Mouse (Mus musculus) G1E-ER4 (cell line): ENCODE results near the gene Hba-a2. TPM values are rescaled to one million over a fixed set of nuclear protein-coding genes. Genes with fewer than 3 reads are reported as not detected.
"Not testable (repeated sequence)": the region's sequence is repeated elsewhere in the genome, so short reads cannot be mapped to it uniquely, and the experiment has no call there.

ENCODE experiments used
- GATA1 ChIP-seq: IDR thresholded peaks from one replicate; pipeline ENCODE4 v1.8.0; 2012; ENCODE audit warnings: low read length, inconsistent platforms
- polyA plus RNA-seq: library from polyadenylated mRNA; stranded (reverse); fragments of >175 nt; gene quantifications from 2 replicates; pipeline ENCODE4 v1.2.3, GENCODE M21; 2012

The Hba-a2 gene
- polyA plus RNA-seq, 1 experiment, result 3,812 TPM

GRCm38 (mm10) chr11:32276347-32276746 is 19.9 kb upstream of the Hba-a2 start, which contains the start of gene Hba-x:
Hba-x (plus strand) TSS chr11:32276400.
- no peak for TF ChIP-seq GATA1

GRCm38 (mm10) chr11:32277736-32278457 is 18.4 kb upstream of the Hba-a2 start:
- no peak for TF ChIP-seq GATA1

- no peak for TF ChIP-seq GATA1
Measured at GRCm38 (mm10) chr11:32278458-32278957, 17.8 kb upstream of the Hba-a2 start.

- TF ChIP-seq GATA1, result no peak
Measured at GRCm38 (mm10) chr11:32280646-32281045, 15.6 kb upstream of the Hba-a2 start.

GRCm38 (mm10) chr11:32281416-32282144 is 14.7 kb upstream of the Hba-a2 start:
- TF ChIP-seq GATA1, result no peak

GRCm38 (mm10) chr11:32283091-32283777 is 13.1 kb upstream of the Hba-a2 start, which contains the start of gene Hba-a1:
Hba-a1 (plus strand) TSS chr11:32283511.
- not testable (repeated sequence) for TF ChIP-seq GATA1

GRCm38 (mm10) chr11:32285031-32285775 is 11.1 kb upstream of the Hba-a2 start:
- no peak for TF ChIP-seq GATA1

GRCm38 (mm10) chr11:32286695-32287492 is 9.4 kb upstream of the Hba-a2 start, which contains the start of gene Hbq1b:
Hbq1b (plus strand) TSS chr11:32286965.
- not testable (repeated sequence) for TF ChIP-seq GATA1

GRCm38 (mm10) chr11:32287493-32287825 is 8.8 kb upstream of the Hba-a2 start:
- no peak for TF ChIP-seq GATA1

GRCm38 (mm10) chr11:32297866-32298531 is 1.7 kb downstream of the Hba-a2 start:
- TF ChIP-seq GATA1, result no peak

GRCm38 (mm10) chr11:32298532-32298918 is 2.2 kb downstream of the Hba-a2 start:
- no peak for TF ChIP-seq GATA1

- not testable (repeated sequence) for TF ChIP-seq GATA1
Measured at GRCm38 (mm10) chr11:32299865-32300264, 3.6 kb downstream of the Hba-a2 start, which contains the start of gene Hbq1a. Hbq1a (plus strand) TSS chr11:32300069.
